Mouse (Mus musculus): ENCODE data around the gene Chmp6. TPM values are rescaled to one million over a fixed set of nuclear protein-coding genes. Genes with fewer than 3 reads are reported as not detected.

Gene Chmp6
- total and polyA plus RNA-seq, 3 experiments: 58.3 to 76.7 TPM; not detected in 1

DNA sequence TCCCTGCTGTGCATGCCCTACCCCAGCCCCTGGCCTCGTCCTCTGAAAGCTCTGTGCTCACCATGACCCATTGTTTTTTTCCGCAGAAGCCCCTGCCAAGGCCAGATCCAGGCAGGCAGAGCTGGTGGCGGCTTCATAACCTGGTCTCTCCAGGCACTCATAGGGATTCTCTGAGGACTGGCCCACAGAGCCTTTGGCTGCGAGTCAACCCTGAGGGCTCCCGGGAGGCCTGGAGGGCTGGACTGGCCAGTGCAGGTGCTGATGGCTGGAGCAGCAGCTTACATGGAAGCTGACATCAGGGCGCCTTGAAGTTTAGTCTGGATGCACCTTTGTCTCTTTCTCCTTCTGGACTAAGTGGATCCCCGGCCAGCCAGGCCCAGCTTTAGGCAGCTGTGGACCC is 5.3 kb downstream of the Chmp6 start:
- no peak for DNase-seq (ENCODE audit: low read depth, low spot score)
- Histone ChIP-seq H3K36me3 (ENCODE audit: control insufficient read depth in 1 of 2, insufficient read depth in 2 of 2, low read length in 2 of 2) (no peaks in the 10 kb centered on the region), H3K27ac (ENCODE audit: control insufficient read depth, low read depth, low read length) (no peak overlapping the region), H3K9ac (ENCODE audit: control insufficient read depth, low read depth, low read length, poor library complexity, severe bottlenecking) (no peak overlapping the region), H3K4me1 (ENCODE audit: control insufficient read depth in 1 of 2, insufficient read depth in 2 of 2, low read length in 2 of 2) (peaks cover 0 to 7% of the 10 kb centered on the region in 2 experiments; a peak in 3 of 4 replicates), H3K9me3 (replicated peaks; ENCODE audit: insufficient read depth, low read length) (no peaks in the 10 kb centered on the region), H3K79me2 (ENCODE audit: control insufficient read depth, insufficient read depth, low read length, poor library complexity) (peaks cover 5% of the 10 kb centered on the region; the same call in 1 of the 2 replicates), H3K4me3 (ENCODE audit: control insufficient read depth in 1 of 2, insufficient read depth in 1 of 2, low read depth in 2 of 2, low read length in 2 of 2) (no peak overlapping the region), H3K27me3 (ENCODE audit: control insufficient read depth in 1 of 2, insufficient read depth in 2 of 2, low read length in 2 of 2) (no peaks in the 10 kb centered on the region)
- TF ChIP-seq RCOR1 (IDR thresholded peaks at IDR 0.05; ENCODE audit: low read depth, low read length) (no peak), TBP (IDR thresholded peaks at IDR 0.05; ENCODE audit: low read depth, low read length) (no peak), HCFC1 (IDR thresholded peaks at IDR 0.05; ENCODE audit: low read depth, low read length) (no peak), ZMIZ1 (IDR thresholded peaks at IDR 0.05; ENCODE audit: low read depth, low read length) (no peak), UBTF (IDR thresholded peaks at IDR 0.05; ENCODE audit: borderline replicate concordance, insufficient read depth, low read depth, low read length) (no peak), ELF1 (IDR thresholded peaks at IDR 0.05; ENCODE audit: low read depth, low read length) (no peak), MEF2A (IDR thresholded peaks at IDR 0.05; ENCODE audit: extremely low read depth, insufficient replicate concordance, low read depth, low read length, poor library complexity, severe bottlenecking) (no peak), CTCF (IDR thresholded peaks at IDR 0.05 in 2 of 3, conservative IDR thresholded peaks at IDR 0.05 in 1 of 3; ENCODE audit: control insufficient read depth in 1 of 3, insufficient read depth in 1 of 3, low read depth in 2 of 3, low read length in 3 of 3, poor library complexity in 1 of 3, severe bottlenecking in 1 of 3) (no peak), ZNF384 (IDR thresholded peaks at IDR 0.05; ENCODE audit: low read depth, low read length) (no peak)

DNA sequence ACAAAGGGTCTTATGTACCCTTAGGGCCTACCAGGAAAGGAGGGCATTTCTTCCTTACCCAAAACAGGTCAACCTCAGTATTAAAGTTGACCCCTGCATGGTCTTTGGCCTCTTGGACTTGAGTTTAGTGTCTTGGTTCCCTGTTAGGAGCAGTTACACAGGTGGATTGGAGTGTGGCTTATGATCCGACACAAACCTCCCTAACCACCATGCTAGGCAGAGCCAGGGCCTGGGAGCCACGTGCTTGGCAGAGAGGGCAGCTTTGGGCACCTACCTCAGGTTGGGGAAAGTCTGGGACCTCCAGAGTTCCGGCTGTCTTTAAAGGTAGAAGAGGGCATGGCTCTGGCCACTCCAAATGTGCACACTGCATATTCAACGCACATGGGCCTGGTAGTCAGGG is 6.2 kb downstream of the Chmp6 start:
- no peaks in the 10 kb centered on the region for H3K27me3 ChIP-seq (ENCODE audit: control insufficient read depth in 1 of 2, insufficient read depth in 2 of 2, low read length in 2 of 2)
- H3K4me1 ChIP-seq (ENCODE audit: control insufficient read depth in 1 of 2, insufficient read depth in 2 of 2, low read length in 2 of 2): peaks cover 0 to 6% of the 10 kb centered on the region in 2 experiments; a peak in 3 of 4 replicates
- H3K36me3 ChIP-seq (ENCODE audit: control insufficient read depth in 1 of 2, insufficient read depth in 2 of 2, low read length in 2 of 2): no peaks in the 10 kb centered on the region
- H3K27ac ChIP-seq (ENCODE audit: control insufficient read depth, low read depth, low read length): no peak overlapping the region
- no peak for DNase-seq (ENCODE audit: low read depth, low spot score)
- no peaks in the 10 kb centered on the region for H3K79me2 ChIP-seq (ENCODE audit: control insufficient read depth, insufficient read depth, low read length, poor library complexity)
- H3K4me3 ChIP-seq (ENCODE audit: control insufficient read depth in 1 of 2, insufficient read depth in 1 of 2, low read depth in 2 of 2, low read length in 2 of 2): no peak overlapping the region
- TF ChIP-seq RAD21 (IDR thresholded peaks at IDR 0.05; ENCODE audit: low read depth, low read length) (no peak), E2F4 (IDR thresholded peaks at IDR 0.05; ENCODE audit: borderline replicate concordance, low read depth, low read length) (no peak), SIN3A (IDR thresholded peaks at IDR 0.05; ENCODE audit: low read length) (no peak), NELFE (IDR thresholded peaks at IDR 0.05; ENCODE audit: low read depth, low read length) (no peak), MAX (IDR thresholded peaks at IDR 0.05; ENCODE audit: low read length) (no peak), CTCF (IDR thresholded peaks at IDR 0.05 in 2 of 3, conservative IDR thresholded peaks at IDR 0.05 in 1 of 3; ENCODE audit: control insufficient read depth in 1 of 3, insufficient read depth in 1 of 3, low read depth in 2 of 3, low read length in 3 of 3, poor library complexity in 1 of 3, severe bottlenecking in 1 of 3) (no peak), HCFC1 (IDR thresholded peaks at IDR 0.05; ENCODE audit: low read depth, low read length) (no peak), NRF1 (IDR thresholded peaks at IDR 0.05; ENCODE audit: insufficient read depth, low read depth, low read length, poor library complexity, severe bottlenecking) (no peak), POLR2AphosphoS5 (IDR thresholded peaks at IDR 0.05; ENCODE audit: borderline replicate concordance, low read depth, low read length) (no peak), KAT2A (conservative IDR thresholded peaks at IDR 0.05; ENCODE audit: low read depth, low read length) (no peak), POLR2A (IDR thresholded peaks at IDR 0.05; ENCODE audit: control insufficient read depth in 1 of 2, insufficient read depth in 1 of 2, low read depth in 1 of 2, low read length in 2 of 2, poor library complexity in 1 of 2) (no peak), CHD1 (IDR thresholded peaks at IDR 0.05; ENCODE audit: low read depth, low read length) (no peak), BHLHE40 (IDR thresholded peaks at IDR 0.05; ENCODE audit: borderline replicate concordance, low read depth, low read length) (no peak), JUND (IDR thresholded peaks at IDR 0.05; ENCODE audit: low read depth, low read length) (no peak), ZMIZ1 (IDR thresholded peaks at IDR 0.05; ENCODE audit: low read depth, low read length) (no peak), ETS1 (IDR thresholded peaks at IDR 0.05; ENCODE audit: low read depth, low read length) (no peak)
- H3K9ac ChIP-seq (ENCODE audit: control insufficient read depth, low read depth, low read length, poor library complexity, severe bottlenecking): no peak overlapping the region
- H3K9me3 ChIP-seq (replicated peaks; ENCODE audit: insufficient read depth, low read length): no peaks in the 10 kb centered on the region
